ENCODE assay signal across 12 mouse cellular contexts in the genomic region with DNA sequence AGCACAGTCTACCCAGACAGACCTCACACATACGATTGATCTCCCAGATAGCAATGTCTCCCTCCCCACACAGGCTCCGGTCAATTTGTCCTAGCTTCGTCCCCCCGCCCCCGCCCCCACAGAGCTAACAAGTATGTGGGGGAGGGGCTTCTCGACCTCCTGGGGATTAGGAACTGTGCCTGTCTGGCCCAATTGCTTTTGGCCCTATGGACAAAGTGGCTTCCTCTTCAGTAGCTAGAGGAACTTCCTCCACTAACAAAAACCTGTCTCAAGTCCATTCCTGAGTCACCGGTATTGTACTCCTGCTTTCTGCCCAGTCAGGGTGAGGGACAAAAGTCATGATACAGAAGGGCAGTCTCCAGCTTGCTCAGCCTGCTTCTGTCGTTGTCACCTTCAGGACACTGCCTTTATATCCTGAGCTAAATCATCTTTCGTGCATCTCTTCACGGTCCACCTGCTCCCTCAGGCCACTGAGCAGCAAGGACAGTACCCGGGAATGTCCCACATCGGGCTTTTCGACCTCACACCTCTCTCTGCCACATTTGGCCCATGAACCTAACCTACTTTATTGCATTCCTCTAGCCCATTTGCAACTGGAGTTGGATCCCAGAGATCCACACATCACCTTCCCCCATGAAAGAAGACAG. TPM values are rescaled to one million over a fixed set of nuclear protein-coding genes. Genes with fewer than 3 reads are reported as not detected.
DNase-seq lines count a peak whose midpoint lies in the region; ATAC-seq and TF ChIP-seq lines count a peak whose summit lies in the region.
"Had no signal": no experiment of that assay in that cellular context is flagged by ENCODE, and none has a peak within 500 bp of the region (broad histone marks: within the 10 kb centered on the region; RNA-seq: fewer than 3 reads in every experiment).

No protein-coding gene starts in this region.

- H3K27ac ChIP-seq in heart, embryonic 13.5 days (replicated peaks), result no peak overlapping the region
- H3K27ac ChIP-seq in heart, adult 2 months, result no peak overlapping the region
- H3K27ac ChIP-seq in forebrain, embryonic 14.5 days (ENCODE audit: low read depth, low read length), result 0 out of 2 replicates have a peak overlapping the region, but pooled peaks have one; percentile 14
- H3K27ac ChIP-seq in neural tube, embryonic 13.5 days (replicated peaks), result peak overlapping the region; percentile 67
- H3K27ac ChIP-seq: macrophage had no signal

- no peak for DNase-seq in heart, adult 2 months
- DNase-seq in forebrain, embryonic 14.5 days (ENCODE audit: low spot score), result no peak
- DNase-seq in kidney, postnatal 25 days, result peak; percentile 10 to 55
- DNase-seq in frontal cortex, adult 2 months (ENCODE audit: extremely low spot score in 1 of 2, low spot score in 1 of 2), result no peak
- no peak for DNase-seq in ovary, adult 18-20 months (ENCODE audit: low spot score)
- DNase-seq in layer of hippocampus, adult 8-10 months (ENCODE audit: low spot score in 2 of 2), result no peak
- DNase-seq: B cell, adult 2 months; heart, postnatal 10 days; layer of hippocampus, postnatal 36 days had no signal

- peaks cover 35% of the 10 kb centered on the region for H3K4me1 ChIP-seq in heart, embryonic 13.5 days
- H3K4me1 ChIP-seq in heart, adult 2 months (ENCODE audit: control insufficient read depth, insufficient read depth, low read length), result peaks cover 1% of the 10 kb centered on the region; the same call in 1 of the 2 replicates
- peaks cover 24% of the 10 kb centered on the region for H3K4me1 ChIP-seq in forebrain, embryonic 14.5 days (ENCODE audit: control insufficient read depth, insufficient read depth, low read length)
- peaks cover 42% of the 10 kb centered on the region for H3K4me1 ChIP-seq in neural tube, embryonic 13.5 days (replicated peaks)

- H3K36me3 ChIP-seq in heart, embryonic 13.5 days, result no peaks in the 10 kb centered on the region
- H3K36me3 ChIP-seq in heart, adult 2 months (ENCODE audit: control insufficient read depth, insufficient read depth, low read length), result no peaks in the 10 kb centered on the region
- no peaks in the 10 kb centered on the region for H3K36me3 ChIP-seq in forebrain, embryonic 14.5 days (ENCODE audit: control insufficient read depth, insufficient read depth, low read length)
- peaks cover 2% of the 10 kb centered on the region; the same call in 1 of the 2 replicates for H3K36me3 ChIP-seq in neural tube, embryonic 13.5 days

- H3K4me2 ChIP-seq in heart, embryonic 13.5 days, result peak overlapping the region; percentile 86
- H3K4me2 ChIP-seq in forebrain, embryonic 14.5 days (ENCODE audit: low read length), result peak overlapping the region; percentile 71
- peak overlapping the region; percentile 63 for H3K4me2 ChIP-seq in neural tube, embryonic 13.5 days

- H3K27me3 ChIP-seq in heart, embryonic 13.5 days (replicated peaks), result peaks cover 91% of the 10 kb centered on the region
- peaks cover 9% of the 10 kb centered on the region for H3K27me3 ChIP-seq in heart, adult 2 months (ENCODE audit: control insufficient read depth, insufficient read depth, low read length)
- H3K27me3 ChIP-seq in forebrain, embryonic 14.5 days (replicated peaks; ENCODE audit: control insufficient read depth, insufficient read depth, low read length), result peaks cover 12% of the 10 kb centered on the region
- H3K27me3 ChIP-seq in neural tube, embryonic 13.5 days, result peaks cover 30% of the 10 kb centered on the region

- no peak for ATAC-seq in heart, embryonic 13.5 days (ENCODE audit: extremely low read depth, insufficient number of reproducible peaks, low FRiP score, low TSS enrichment)
- no peak for ATAC-seq in forebrain, embryonic 14.5 days
- ATAC-seq in neural tube, embryonic 13.5 days (ENCODE audit: low read depth), result no peak

- intact Hi-C loops in heart, adult 2 months (cut with DNase I), result no loop called here

- WGBS in heart, embryonic 13.5 days, result 14% methylated on average over 13 of the region's 13 CpGs
- WGBS in heart, adult 2 months, result 29% methylated on average over 13 of the region's 13 CpGs
- WGBS in forebrain, embryonic 14.5 days, result 8% methylated on average over 13 of the region's 13 CpGs
- WGBS in neural tube, embryonic 13.5 days, result 2% methylated on average over 13 of the region's 13 CpGs

- no peak for TF ChIP-seq CTCF in heart, adult 2 months (IDR thresholded peaks at IDR 0.05)

- no peak for TF ChIP-seq POLR2A in heart, adult 2 months (IDR thresholded peaks at IDR 0.05; ENCODE audit: insufficient read depth, low read depth, low read length)

- H3K9me3 ChIP-seq in heart, embryonic 13.5 days, result no peaks in the 10 kb centered on the region
- H3K9me3 ChIP-seq in forebrain, embryonic 14.5 days (replicated peaks; ENCODE audit: control insufficient read depth, low read length), result no peaks in the 10 kb centered on the region
- no peaks in the 10 kb centered on the region for H3K9me3 ChIP-seq in neural tube, embryonic 13.5 days

- no peak overlapping the region for H3K4me3 ChIP-seq in heart, embryonic 13.5 days
- H3K4me3 ChIP-seq in heart, adult 2 months, result no peak overlapping the region
- H3K4me3 ChIP-seq in forebrain, embryonic 14.5 days (ENCODE audit: low read depth, low read length), result 0 out of 2 replicates have a peak overlapping the region, but pooled peaks have one; percentile 27
- H3K4me3 ChIP-seq in neural tube, embryonic 13.5 days, result peak overlapping the region; percentile 29; the same call in 1 of the 2 replicates

- TF ChIP-seq EP300 in heart, adult 2 months (IDR thresholded peaks at IDR 0.05; ENCODE audit: insufficient read depth, low read depth, low read length), result no peak

- H3K79me2 ChIP-seq in heart, adult 2 months (replicated peaks; ENCODE audit: control insufficient read depth, insufficient read depth, low read length), result no peaks in the 10 kb centered on the region

- 0 out of 2 replicates have a peak overlapping the region, but pooled peaks have one; percentile 76 for H3K9ac ChIP-seq in heart, embryonic 13.5 days
- no peak overlapping the region for H3K9ac ChIP-seq in heart, adult 2 months (ENCODE audit: low read depth, low read length)
- H3K9ac ChIP-seq in forebrain, embryonic 14.5 days (ENCODE audit: low read length), result peak overlapping the region; percentile 40; the same call in 1 of the 2 replicates
- H3K9ac ChIP-seq in neural tube, embryonic 13.5 days, result 0 out of 2 replicates have a peak overlapping the region, but pooled peaks have one; percentile 61

RNA-seq across cellular contexts. Expression of gene Slc22a7, which starts 15.2 kb away (rescaled TPM):
- not detected in 2 replicates for polyA plus RNA-seq in heart, embryonic 13.5 days (2015; fragmentation: Nextera tagmentation; extraction: Ambion mirVana)
- total RNA-seq in heart, adult 2 months (2021), result not detected
- 0.38 TPM in 1 of 2 replicates, not detected in the other for polyA plus RNA-seq in heart, adult 2 months (2012; rRNA removed)
- polyA plus RNA-seq in forebrain, embryonic 14.5 days (2014; fragmentation: Nextera tagmentation; extraction: Ambion mirVana), result not detected in 2 replicates
- not detected in 2 replicates for polyA plus RNA-seq in neural tube, embryonic 13.5 days (2015; fragmentation: Nextera tagmentation; extraction: Ambion mirVana)
- 0.15 and 0.18 TPM in 2 replicates for polyA plus RNA-seq in frontal cortex, adult 2 months (2012; rRNA removed)
- 1 to 10 TPM in 1 of 4 experiments, under 1 TPM in 3; 0.23 to 1.2 (median 0.84) TPM for total RNA-seq in layer of hippocampus, adult 8-10 months (2022)
- total RNA-seq: heart, postnatal 10 days had no signal
- polyA plus RNA-seq: macrophage had no signal

RNA-seq across cellular contexts. Expression of gene Crip3, which starts 24.7 kb away (rescaled TPM):
- 1.2 TPM in 2 replicates for polyA plus RNA-seq in heart, embryonic 13.5 days (2015; fragmentation: Nextera tagmentation; extraction: Ambion mirVana)
- under 1 TPM; 0.76 to 0.82 TPM for total RNA-seq in heart, adult 2 months (2021)
- polyA plus RNA-seq in heart, adult 2 months (2012; rRNA removed), result 3.5 and 3.8 TPM in 2 replicates
- 0.93 and 1.2 TPM in 2 replicates for polyA plus RNA-seq in forebrain, embryonic 14.5 days (2014; fragmentation: Nextera tagmentation; extraction: Ambion mirVana)
- 0.96 and 1.5 TPM in 2 replicates for polyA plus RNA-seq in neural tube, embryonic 13.5 days (2015; fragmentation: Nextera tagmentation; extraction: Ambion mirVana)
- polyA plus RNA-seq in frontal cortex, adult 2 months (2012; rRNA removed), result 9.1 and 13.8 TPM in 2 replicates
- total RNA-seq in layer of hippocampus, adult 8-10 months (2022), result 1 to 10 TPM; 3.9 to 7.1 (median 4.2) TPM
- polyA plus RNA-seq: macrophage had no signal

RNA-seq across cellular contexts. Expression of gene Ttbk1, which starts 34.0 kb away (rescaled TPM):
- 0.10 and 0.12 TPM in 2 replicates for polyA plus RNA-seq in heart, embryonic 13.5 days (2015; fragmentation: Nextera tagmentation; extraction: Ambion mirVana)
- under 1 TPM; 0.16 to 0.23 TPM for total RNA-seq in heart, adult 2 months (2021)
- 0.21 and 0.23 TPM in 2 replicates for polyA plus RNA-seq in heart, adult 2 months (2012; rRNA removed)
- 3.8 and 4.8 TPM in 2 replicates for polyA plus RNA-seq in forebrain, embryonic 14.5 days (2014; fragmentation: Nextera tagmentation; extraction: Ambion mirVana)
- polyA plus RNA-seq in neural tube, embryonic 13.5 days (2015; fragmentation: Nextera tagmentation; extraction: Ambion mirVana), result 6.0 and 6.9 TPM in 2 replicates
- polyA plus RNA-seq in frontal cortex, adult 2 months (2012; rRNA removed), result 46.3 and 50.1 TPM in 2 replicates
- 100 to 1,000 TPM; 101 to 124 (median 111) TPM for total RNA-seq in layer of hippocampus, adult 8-10 months (2022)
- polyA plus RNA-seq: macrophage had no signal

RNA-seq across cellular contexts. Expression of gene Dnph1, which starts 43.1 kb away (rescaled TPM):
- 24.7 and 32.5 TPM in 2 replicates for polyA plus RNA-seq in heart, embryonic 13.5 days (2015; fragmentation: Nextera tagmentation; extraction: Ambion mirVana)
- 1 to 10 TPM; 1.8 to 1.9 TPM for total RNA-seq in heart, adult 2 months (2021)
- polyA plus RNA-seq in heart, adult 2 months (2012; rRNA removed), result 0.80 and 0.97 TPM in 2 replicates
- 33.0 and 41.6 TPM in 2 replicates for polyA plus RNA-seq in forebrain, embryonic 14.5 days (2014; fragmentation: Nextera tagmentation; extraction: Ambion mirVana)
- polyA plus RNA-seq in neural tube, embryonic 13.5 days (2015; fragmentation: Nextera tagmentation; extraction: Ambion mirVana), result 19.0 and 19.2 TPM in 2 replicates
- polyA plus RNA-seq in frontal cortex, adult 2 months (2012; rRNA removed), result 4.0 and 4.8 TPM in 2 replicates
- total RNA-seq in layer of hippocampus, adult 8-10 months (2022), result 1 to 10 TPM; 4.1 to 7.5 (median 6.0) TPM

Comparison
In these comparisons a context has a peak if more than half of its experiments do, and no peak if none do; other contexts are left out.
1. H3K27ac ChIP-seq: peak in forebrain, embryonic 14.5 days (single experiment) and neural tube, embryonic 13.5 days (single experiment); none in heart, embryonic 13.5 days (single experiment) and heart, adult 2 months (single experiment).
2. H3K4me3 ChIP-seq: peak in forebrain, embryonic 14.5 days (single experiment) and neural tube, embryonic 13.5 days (single experiment); none in heart, embryonic 13.5 days (single experiment) and heart, adult 2 months (single experiment).
3. DNase-seq: peak in kidney, postnatal 25 days (2 of 2); none in heart, adult 2 months (0 of 2), forebrain, embryonic 14.5 days (single experiment), frontal cortex, adult 2 months (0 of 2), ovary, adult 18-20 months (single experiment) and layer of hippocampus, adult 8-10 months (0 of 2).
4. Peak in every context shown above with its lines, with median percentiles within 50 percentile points of each other: H3K4me2 ChIP-seq.